Mouse (Mus musculus): ENCODE data around the gene Sema4d. TPM values are rescaled to one million over a fixed set of nuclear protein-coding genes. Genes with fewer than 3 reads are reported as not detected.

Sema4d gene
- polyA plus RNA-seq, 1 experiment from 2014 or later = 9.8 TPM

- no peak overlapping the region for H3K4me3 ChIP-seq (ENCODE audit: low read length)
- no peaks in the 10 kb centered on the region for H3K9me3 ChIP-seq (ENCODE audit: control insufficient read depth, low read length)
Observed at GRCm38 (mm10) chr13:51731474-51731873, 62.1 kb downstream of the Sema4d start.

GRCm38 (mm10) chr13:51729887-51730361 is 63.6 kb downstream of the Sema4d start:
- no peaks in the 10 kb centered on the region for H3K27me3 ChIP-seq (ENCODE audit: control insufficient read depth, insufficient read depth, low read depth, low read length)
- no peaks in the 10 kb centered on the region for H3K36me3 ChIP-seq (ENCODE audit: control insufficient read depth, insufficient read depth, low read length)
- WGBS = under 1% methylated on average over 4 of the region's 4 CpGs
- no peaks in the 10 kb centered on the region for H3K9me3 ChIP-seq (ENCODE audit: control insufficient read depth, low read length)
- no peak overlapping the region for H3K27ac ChIP-seq (ENCODE audit: low read length)
- no peak overlapping the region for H3K4me3 ChIP-seq (ENCODE audit: low read length)
- no peak overlapping the region for H3K9ac ChIP-seq (ENCODE audit: low read length)
- peak; percentile 32; the same call in 1 of the 2 replicates for ATAC-seq (ENCODE audit: low read depth)
- no peak overlapping the region for H3K4me2 ChIP-seq (ENCODE audit: low read depth, low read length)
- H3K4me1 ChIP-seq (replicated peaks; ENCODE audit: control insufficient read depth, insufficient read depth, low read length) = peaks cover 6% of the 10 kb centered on the region; the same call in 1 of the 2 replicates

More at GRCm38 (mm10) chr13:51731474-51731873, 62.1 kb downstream of the Sema4d start:
- H3K4me2 ChIP-seq (ENCODE audit: low read depth, low read length) = no peak overlapping the region
- H3K9ac ChIP-seq (ENCODE audit: low read length) = no peak overlapping the region
- H3K27me3 ChIP-seq (ENCODE audit: control insufficient read depth, insufficient read depth, low read depth, low read length) = no peaks in the 10 kb centered on the region
- H3K36me3 ChIP-seq (ENCODE audit: control insufficient read depth, insufficient read depth, low read length) = no peaks in the 10 kb centered on the region
- peaks cover 12% of the 10 kb centered on the region for H3K4me1 ChIP-seq (replicated peaks; ENCODE audit: control insufficient read depth, insufficient read depth, low read length)
- no peak for ATAC-seq (ENCODE audit: low read depth)
- no peak overlapping the region for H3K27ac ChIP-seq (ENCODE audit: low read length)
- 90% methylated on average over 7 of the region's 7 CpGs for WGBS

GRCm38 (mm10) chr13:51727364-51727763 is 66.2 kb downstream of the Sema4d start:
- WGBS = 58% methylated on average over 6 of the region's 7 CpGs
- Histone ChIP-seq H3K4me3 (ENCODE audit: low read length) (no peak overlapping the region), H3K9ac (ENCODE audit: low read length) (no peak overlapping the region), H3K4me1 (replicated peaks; ENCODE audit: control insufficient read depth, insufficient read depth, low read length) (peaks cover 6% of the 10 kb centered on the region; the same call in 1 of the 2 replicates), H3K27ac (ENCODE audit: low read length) (no peak overlapping the region), H3K9me3 (ENCODE audit: control insufficient read depth, low read length) (no peaks in the 10 kb centered on the region), H3K27me3 (ENCODE audit: control insufficient read depth, insufficient read depth, low read depth, low read length) (no peaks in the 10 kb centered on the region), H3K4me2 (ENCODE audit: low read depth, low read length) (no peak overlapping the region), H3K36me3 (ENCODE audit: control insufficient read depth, insufficient read depth, low read length) (no peaks in the 10 kb centered on the region)
- ATAC-seq (ENCODE audit: low read depth) = no peak

DNA sequence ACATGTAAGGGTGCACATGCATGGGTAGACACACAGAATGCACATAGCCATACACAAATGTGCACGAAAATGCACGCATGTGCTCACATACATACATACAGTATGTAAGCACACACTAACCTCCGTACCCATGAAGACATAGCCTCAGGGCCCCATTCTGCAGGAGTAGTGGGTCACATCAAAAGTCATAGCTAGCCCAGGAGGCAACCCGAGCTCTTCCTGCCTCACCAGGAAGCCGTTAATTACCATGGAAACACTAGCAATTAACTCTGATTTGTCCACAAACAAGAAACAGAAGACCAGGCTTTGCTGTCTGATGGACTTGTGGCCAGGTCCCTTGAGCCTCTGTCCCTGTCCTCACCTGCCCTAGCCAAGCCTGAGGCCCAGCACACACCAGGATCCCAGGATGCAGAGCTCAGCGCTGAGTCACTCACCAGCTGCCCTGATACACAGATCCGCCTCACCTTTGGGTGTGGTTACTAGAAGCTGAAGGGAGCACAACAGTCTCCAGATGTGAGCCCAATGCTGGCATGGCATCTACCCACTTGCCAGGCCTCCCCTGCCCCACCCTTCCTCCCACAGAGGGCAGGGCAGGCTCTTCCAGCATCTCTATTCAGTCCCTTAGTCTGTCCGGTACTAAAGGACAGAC is 67.5 kb downstream of the Sema4d start:
- no peak overlapping the region for H3K4me3 ChIP-seq (ENCODE audit: low read length)
- whole genome bisulfite sequencing = 66% methylated on average over 8 of the region's 8 CpGs
- ATAC-seq (ENCODE audit: low read depth) = no peak
- H3K36me3 ChIP-seq (ENCODE audit: control insufficient read depth, insufficient read depth, low read length) = no peaks in the 10 kb centered on the region
- no peaks in the 10 kb centered on the region for H3K9me3 ChIP-seq (ENCODE audit: control insufficient read depth, low read length)
- H3K27me3 ChIP-seq (ENCODE audit: control insufficient read depth, insufficient read depth, low read depth, low read length) = no peaks in the 10 kb centered on the region
- H3K9ac ChIP-seq (ENCODE audit: low read length) = no peak overlapping the region
- no peak overlapping the region for H3K4me2 ChIP-seq (ENCODE audit: low read depth, low read length)
- no peak overlapping the region for H3K27ac ChIP-seq (ENCODE audit: low read length)
- peaks cover 6% of the 10 kb centered on the region; the same call in 1 of the 2 replicates for H3K4me1 ChIP-seq (replicated peaks; ENCODE audit: control insufficient read depth, insufficient read depth, low read length)

DNA sequence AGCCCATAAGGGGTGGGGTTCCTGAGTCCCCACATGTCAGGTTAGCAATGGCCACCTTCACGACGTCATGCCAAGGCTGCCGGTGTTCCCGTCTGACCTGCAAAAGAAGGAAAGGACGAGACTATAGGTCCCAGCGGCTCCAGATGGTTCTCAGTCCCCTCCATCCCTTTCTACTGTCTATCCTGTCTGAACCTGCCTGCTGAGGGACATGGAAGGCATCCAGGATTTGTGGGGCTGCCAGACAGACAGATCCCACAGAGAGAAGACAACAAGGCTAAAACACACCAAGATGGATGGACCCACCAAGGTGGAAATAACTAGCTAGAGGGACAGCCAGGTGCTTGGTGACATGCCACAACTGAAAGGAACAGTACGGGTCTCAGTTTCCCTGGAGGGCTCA is 68.1 kb downstream of the Sema4d start:
- H3K4me3 ChIP-seq (ENCODE audit: low read length) = no peak overlapping the region
- no peak overlapping the region for H3K4me2 ChIP-seq (ENCODE audit: low read depth, low read length)
- H3K9ac ChIP-seq (ENCODE audit: low read length) = no peak overlapping the region
- no peaks in the 10 kb centered on the region for H3K27me3 ChIP-seq (ENCODE audit: control insufficient read depth, insufficient read depth, low read depth, low read length)
- H3K27ac ChIP-seq (ENCODE audit: low read length) = no peak overlapping the region
- peaks cover 6% of the 10 kb centered on the region; the same call in 1 of the 2 replicates for H3K4me1 ChIP-seq (replicated peaks; ENCODE audit: control insufficient read depth, insufficient read depth, low read length)
- WGBS = 83% methylated on average over 7 of the region's 7 CpGs
- ATAC-seq (ENCODE audit: low read depth) = no peak
- H3K36me3 ChIP-seq (ENCODE audit: control insufficient read depth, insufficient read depth, low read length) = no peaks in the 10 kb centered on the region
- no peaks in the 10 kb centered on the region for H3K9me3 ChIP-seq (ENCODE audit: control insufficient read depth, low read length)

- 68% methylated on average over 6 of the region's 6 CpGs for whole genome bisulfite sequencing
- Histone ChIP-seq H3K9ac (ENCODE audit: low read length) (no peak overlapping the region), H3K4me3 (ENCODE audit: low read length) (no peak overlapping the region), H3K9me3 (ENCODE audit: control insufficient read depth, low read length) (no peaks in the 10 kb centered on the region), H3K4me1 (replicated peaks; ENCODE audit: control insufficient read depth, insufficient read depth, low read length) (no peaks in the 10 kb centered on the region; the same call in 1 of the 2 replicates), H3K4me2 (ENCODE audit: low read depth, low read length) (no peak overlapping the region), H3K27me3 (ENCODE audit: control insufficient read depth, insufficient read depth, low read depth, low read length) (no peaks in the 10 kb centered on the region), H3K36me3 (ENCODE audit: control insufficient read depth, insufficient read depth, low read length) (no peaks in the 10 kb centered on the region), H3K27ac (ENCODE audit: low read length) (no peak overlapping the region)
- no peak for ATAC-seq (ENCODE audit: low read depth)
Observed at GRCm38 (mm10) chr13:51724566-51724965, 69.0 kb downstream of the Sema4d start.

DNA sequence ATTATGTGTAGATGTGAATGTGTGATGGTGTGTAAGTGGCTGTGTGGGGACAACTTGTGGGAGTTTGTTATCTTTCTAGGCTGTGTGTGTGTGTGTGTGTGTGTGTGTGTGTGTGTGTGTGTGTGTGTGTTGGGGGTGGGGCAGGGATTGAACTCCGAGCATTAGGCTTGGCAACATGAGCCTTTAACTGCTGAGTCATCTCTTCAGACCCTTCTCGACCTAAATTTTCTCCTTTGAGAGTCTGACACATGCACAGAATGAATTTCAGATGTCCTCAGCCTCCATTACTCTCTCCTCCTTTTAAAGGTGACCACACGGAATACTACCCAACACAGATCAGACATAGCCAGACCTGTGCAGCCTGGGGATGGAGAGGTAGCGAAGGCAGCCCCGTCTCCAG is 70.4 kb downstream of the Sema4d start:
- WGBS = 72% methylated on average over 5 of the region's 5 CpGs
- Histone ChIP-seq H3K27ac (ENCODE audit: low read length) (no peak overlapping the region), H3K4me1 (replicated peaks; ENCODE audit: control insufficient read depth, insufficient read depth, low read length) (no peaks in the 10 kb centered on the region), H3K36me3 (ENCODE audit: control insufficient read depth, insufficient read depth, low read length) (0 out of 2 replicates have a peak, but pooled peaks cover 2% of the 10 kb centered on the region), H3K4me3 (ENCODE audit: low read length) (no peak overlapping the region), H3K9me3 (ENCODE audit: control insufficient read depth, low read length) (no peaks in the 10 kb centered on the region), H3K27me3 (ENCODE audit: control insufficient read depth, insufficient read depth, low read depth, low read length) (no peaks in the 10 kb centered on the region), H3K9ac (ENCODE audit: low read length) (no peak overlapping the region), H3K4me2 (ENCODE audit: low read depth, low read length) (no peak overlapping the region)
- no peak for ATAC-seq (ENCODE audit: low read depth)

DNA sequence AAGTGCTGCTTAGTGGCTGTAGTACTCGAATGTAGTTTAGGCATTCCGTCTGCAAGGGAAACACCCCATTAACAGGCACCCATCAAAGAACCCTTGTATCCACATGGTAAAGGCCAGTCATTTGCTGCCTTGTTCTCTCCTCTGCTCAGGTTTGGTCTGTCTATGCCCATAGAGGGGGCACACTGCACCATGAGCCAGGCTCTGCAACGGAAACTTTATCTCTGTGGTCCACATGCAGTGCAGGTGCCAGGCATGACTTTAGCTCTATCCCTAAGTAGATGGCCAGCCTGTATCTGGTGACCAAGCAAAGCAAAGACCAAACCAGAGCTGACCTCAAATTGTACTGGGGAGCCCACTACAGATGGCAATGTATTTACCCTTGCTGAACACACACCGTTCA is 73.0 kb downstream of the Sema4d start:
- Histone ChIP-seq H3K9me3 (ENCODE audit: control insufficient read depth, low read length) (no peaks in the 10 kb centered on the region), H3K9ac (ENCODE audit: low read length) (no peak overlapping the region), H3K4me2 (ENCODE audit: low read depth, low read length) (no peak overlapping the region), H3K4me1 (replicated peaks; ENCODE audit: control insufficient read depth, insufficient read depth, low read length) (0 out of 2 replicates have a peak, but pooled peaks cover 2% of the 10 kb centered on the region), H3K27me3 (ENCODE audit: control insufficient read depth, insufficient read depth, low read depth, low read length) (no peaks in the 10 kb centered on the region), H3K27ac (ENCODE audit: low read length) (no peak overlapping the region), H3K36me3 (ENCODE audit: control insufficient read depth, insufficient read depth, low read length) (0 out of 2 replicates have a peak, but pooled peaks cover 2% of the 10 kb centered on the region), H3K4me3 (ENCODE audit: low read length) (no peak overlapping the region)
- no peak for ATAC-seq (ENCODE audit: low read depth)
- WGBS = 86% methylated on average over 4 of the region's 4 CpGs

GRCm38 (mm10) chr13:51719256-51719655 is 74.3 kb downstream of the Sema4d start:
- Histone ChIP-seq H3K4me1 (replicated peaks; ENCODE audit: control insufficient read depth, insufficient read depth, low read length) (0 out of 2 replicates have a peak, but pooled peaks cover 2% of the 10 kb centered on the region), H3K4me3 (ENCODE audit: low read length) (no peak overlapping the region), H3K27ac (ENCODE audit: low read length) (no peak overlapping the region), H3K9me3 (ENCODE audit: control insufficient read depth, low read length) (no peaks in the 10 kb centered on the region), H3K9ac (ENCODE audit: low read length) (no peak overlapping the region), H3K27me3 (ENCODE audit: control insufficient read depth, insufficient read depth, low read depth, low read length) (no peaks in the 10 kb centered on the region), H3K36me3 (ENCODE audit: control insufficient read depth, insufficient read depth, low read length) (0 out of 2 replicates have a peak, but pooled peaks cover 2% of the 10 kb centered on the region), H3K4me2 (ENCODE audit: low read depth, low read length) (no peak overlapping the region)
- WGBS = 78% methylated on average over 3 of the region's 3 CpGs
- ATAC-seq (ENCODE audit: low read depth) = no peak
